Mouse (Mus musculus): ENCODE measurements around the gene Slc37a4.
"Not testable (repeated sequence)": the region's sequence is repeated elsewhere in the genome, so short reads cannot be mapped to it uniquely, and the experiment has no call there.

Slc37a4 gene

GRCm38 (mm10) chr9:44399114-44399794 is 2.6 kb downstream of the Slc37a4 start:
- no peak for DNase-seq

DNA sequence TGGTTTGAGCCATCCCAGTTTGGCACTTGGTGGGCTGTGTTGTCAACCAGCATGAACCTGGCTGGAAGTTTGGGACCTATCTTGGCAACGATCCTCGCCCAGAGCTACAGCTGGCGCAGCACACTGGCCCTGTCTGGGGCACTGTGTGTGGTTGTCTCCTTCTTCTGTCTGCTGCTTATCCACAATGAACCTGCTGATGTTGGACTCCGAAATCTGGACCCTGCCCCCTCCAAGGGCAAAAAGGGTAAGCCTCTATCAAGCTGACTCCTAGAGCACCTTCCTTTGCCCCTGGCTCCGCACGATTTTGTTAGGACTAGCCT is 3.1 kb downstream of the Slc37a4 start:
- DNase-seq, result peak; percentile 33

GRCm38 (mm10) chr9:44401081-44401480 is 4.4 kb downstream of the Slc37a4 start:
- peak; percentile 82 for DNase-seq

- DNase-seq, result no peak
Observed at GRCm38 (mm10) chr9:44405011-44405410, 8.4 kb downstream of the Slc37a4 start.

DNA sequence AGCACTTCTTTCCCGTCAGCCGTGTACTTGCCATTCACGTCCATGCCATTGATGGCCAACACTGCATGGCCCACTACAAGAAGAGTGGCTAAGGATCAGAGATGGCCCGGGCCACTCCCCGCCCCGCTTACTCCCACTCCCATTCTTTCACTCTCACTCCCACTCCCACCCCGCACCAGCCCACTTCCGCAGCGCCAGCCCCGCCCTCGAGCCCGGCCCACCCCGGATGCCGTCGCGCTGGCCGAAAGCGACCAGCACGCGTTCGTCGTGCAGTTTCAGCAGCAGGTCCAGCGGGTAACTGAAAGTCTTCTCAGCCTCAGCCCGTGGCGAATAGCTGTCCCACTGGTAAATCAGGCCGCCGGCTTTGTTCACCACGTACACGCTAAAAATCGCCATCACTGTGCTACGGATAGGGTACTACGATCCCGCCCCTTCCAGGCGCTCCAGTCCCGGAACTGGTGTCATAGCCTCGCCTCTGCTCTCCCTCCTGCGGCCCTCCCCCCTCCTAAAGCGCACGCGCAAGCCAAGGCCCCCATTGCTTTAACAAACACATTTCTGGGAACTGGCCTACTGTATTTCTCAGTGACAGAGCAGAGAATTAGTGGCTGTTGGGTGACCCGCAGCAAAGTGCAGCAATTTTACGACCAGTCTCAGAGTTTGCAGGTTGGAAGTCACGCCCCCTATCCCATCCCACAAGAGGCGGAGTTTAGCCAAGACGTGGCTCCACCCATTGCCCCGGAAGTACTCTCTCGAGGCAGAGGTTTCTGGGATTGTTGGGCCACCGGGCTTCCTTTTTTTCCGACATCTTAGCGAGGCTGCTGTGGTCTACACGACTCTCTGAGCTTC is 10.5 kb downstream of the Slc37a4 start, which contains the start of the genes Rps25 and Trappc4:
Gene Rps25, plus strand, starts transcription at position 234 of the 846 bp plus-strand sequence.
Gene Trappc4, minus strand, starts transcription at position 695 of the 846 bp plus-strand sequence.
- DNase-seq, result peak; percentile 95

GRCm38 (mm10) chr9:44407752-44408097 is 11.1 kb downstream of the Slc37a4 start:
- no peak for DNase-seq

DNA sequence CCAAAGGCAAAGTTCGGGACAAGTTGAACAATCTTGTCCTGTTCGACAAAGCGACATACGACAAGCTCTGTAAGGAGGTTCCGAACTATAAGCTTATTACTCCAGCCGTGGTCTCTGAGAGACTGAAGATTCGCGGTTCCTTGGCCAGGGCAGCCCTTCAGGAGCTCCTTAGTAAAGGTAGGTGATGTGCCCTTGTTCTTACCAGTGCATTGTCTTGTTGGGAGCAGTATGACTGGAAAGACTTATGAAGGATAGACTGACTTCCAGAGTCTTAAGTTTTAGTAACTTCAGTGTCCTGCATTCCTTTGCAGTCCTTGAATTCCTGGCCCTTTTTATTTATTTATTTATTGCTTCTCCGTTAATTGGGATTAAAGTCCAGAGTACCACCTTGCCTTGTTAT is 12.0 kb downstream of the Slc37a4 start:
- not testable (repeated sequence) for DNase-seq

- DNase-seq, result no peak
Observed at GRCm38 (mm10) chr9:44410647-44411336, 14.1 kb downstream of the Slc37a4 start.

DNA sequence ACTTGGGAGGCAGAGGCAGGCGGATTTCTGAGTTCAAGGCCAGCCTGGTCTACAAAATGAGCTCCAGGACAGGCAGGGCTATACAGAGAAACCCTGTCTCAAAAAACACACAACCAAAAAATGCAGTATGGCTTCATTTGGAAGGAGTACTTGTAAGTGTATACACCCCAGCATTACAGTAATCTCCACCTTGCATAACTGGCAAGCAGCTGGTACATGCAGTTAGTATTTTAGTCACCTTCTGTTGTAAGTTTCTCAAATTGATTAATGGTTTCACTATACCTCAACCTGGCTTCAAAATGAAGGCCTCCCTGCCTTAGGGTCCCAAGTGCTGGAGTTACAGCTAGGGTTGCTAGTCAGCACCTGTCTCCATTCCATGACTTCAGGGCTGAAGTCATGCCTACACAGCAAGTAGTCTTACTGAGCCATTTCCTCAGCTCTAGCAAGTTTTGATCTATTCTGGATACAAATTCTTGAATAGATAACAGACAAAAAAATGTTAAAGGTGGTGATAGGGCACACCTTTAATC is 15.0 kb downstream of the Slc37a4 start:
- DNase-seq, result no peak

- DNase-seq, result no peak
Observed at GRCm38 (mm10) chr9:44412306-44412705, 15.7 kb downstream of the Slc37a4 start.

- no peak for DNase-seq
Observed at GRCm38 (mm10) chr9:44412781-44413180, 16.1 kb downstream of the Slc37a4 start.

DNA sequence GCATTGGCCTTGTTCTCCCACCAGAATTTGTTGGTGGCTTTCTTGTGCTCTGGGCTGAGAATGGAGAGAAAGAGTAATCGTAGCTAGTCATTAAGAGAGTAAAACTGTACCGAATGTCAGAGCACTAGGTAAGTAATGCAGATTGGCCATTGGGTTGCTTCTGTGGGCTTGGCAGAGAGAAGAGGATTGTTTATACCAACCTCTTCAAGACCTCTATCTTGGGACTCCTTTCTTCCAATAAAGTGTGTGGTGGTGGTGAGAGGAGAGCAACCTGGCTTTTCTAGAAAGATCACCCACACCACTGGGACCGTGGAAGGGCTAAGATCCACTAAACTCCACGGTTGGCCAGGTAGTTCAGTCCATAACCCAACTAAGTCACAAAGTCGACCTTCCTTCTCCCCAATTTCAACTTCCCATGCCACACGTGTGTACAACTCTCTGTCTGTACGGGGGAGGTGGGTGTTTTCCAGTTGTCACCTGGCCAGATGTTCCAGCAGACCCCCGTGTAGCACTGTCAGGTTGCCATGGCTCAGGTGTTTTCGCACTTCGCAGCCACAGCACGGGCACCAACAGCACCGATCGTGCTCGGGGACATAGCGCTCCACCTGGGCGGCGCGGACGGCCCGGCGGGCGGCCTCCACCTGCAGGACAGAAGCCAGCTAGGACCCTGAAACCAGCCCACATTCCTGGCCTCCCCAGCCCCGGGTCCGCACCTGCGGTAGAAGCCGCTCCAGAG is 20.7 kb downstream of the Slc37a4 start:
- no peak for DNase-seq

DNA sequence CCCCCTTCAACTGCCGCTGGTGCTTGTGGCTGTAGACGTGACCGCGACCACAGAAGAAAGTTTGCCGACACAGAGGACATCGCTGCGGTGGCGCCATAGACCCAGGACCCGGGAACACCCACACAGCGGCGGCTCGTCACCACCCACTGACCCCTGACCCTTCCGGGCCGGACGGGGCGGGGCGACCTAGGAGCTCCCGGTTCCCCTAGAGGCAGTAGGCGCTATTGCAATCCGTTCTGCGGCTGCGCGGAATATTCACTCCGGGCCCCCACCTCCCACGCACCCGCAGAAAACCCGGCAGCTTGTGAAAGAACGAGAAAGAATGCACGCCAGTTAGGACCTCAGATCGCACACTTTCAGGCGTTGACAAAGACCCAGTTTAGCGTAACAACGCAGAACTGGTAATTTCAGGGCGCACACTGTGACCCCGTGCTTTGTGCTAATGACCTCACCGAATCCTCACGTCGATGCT is 21.3 kb downstream of the Slc37a4 start:
- DNase-seq, result peak; percentile 96

- DNase-seq, result no peak
Observed at GRCm38 (mm10) chr9:44418519-44419385, 22.1 kb downstream of the Slc37a4 start, which contains the start of gene Ccdc84. Gene Ccdc84, minus strand, starts transcription at chr9:44418569.

DNA sequence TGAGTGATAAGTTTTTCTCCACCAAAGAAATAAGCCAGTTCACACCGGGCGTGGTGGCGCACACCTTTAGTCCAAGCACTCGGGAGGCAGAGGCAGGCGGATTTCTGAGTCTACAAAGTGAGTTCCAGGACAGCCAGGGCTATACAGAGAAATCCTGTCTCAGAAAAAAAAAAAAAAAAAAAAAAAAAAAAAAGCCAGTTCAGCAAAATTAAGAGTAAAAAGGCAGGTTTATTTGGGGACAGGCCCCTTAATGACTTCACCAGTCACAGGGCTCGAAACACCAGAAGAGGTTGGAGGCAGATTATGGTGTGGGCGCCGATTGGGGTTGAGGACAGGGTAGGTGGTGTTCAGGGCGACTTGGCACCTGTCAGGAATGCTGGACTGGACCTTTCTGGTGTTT is 23.1 kb downstream of the Slc37a4 start:
- DNase-seq, result not testable (repeated sequence)

DNA sequence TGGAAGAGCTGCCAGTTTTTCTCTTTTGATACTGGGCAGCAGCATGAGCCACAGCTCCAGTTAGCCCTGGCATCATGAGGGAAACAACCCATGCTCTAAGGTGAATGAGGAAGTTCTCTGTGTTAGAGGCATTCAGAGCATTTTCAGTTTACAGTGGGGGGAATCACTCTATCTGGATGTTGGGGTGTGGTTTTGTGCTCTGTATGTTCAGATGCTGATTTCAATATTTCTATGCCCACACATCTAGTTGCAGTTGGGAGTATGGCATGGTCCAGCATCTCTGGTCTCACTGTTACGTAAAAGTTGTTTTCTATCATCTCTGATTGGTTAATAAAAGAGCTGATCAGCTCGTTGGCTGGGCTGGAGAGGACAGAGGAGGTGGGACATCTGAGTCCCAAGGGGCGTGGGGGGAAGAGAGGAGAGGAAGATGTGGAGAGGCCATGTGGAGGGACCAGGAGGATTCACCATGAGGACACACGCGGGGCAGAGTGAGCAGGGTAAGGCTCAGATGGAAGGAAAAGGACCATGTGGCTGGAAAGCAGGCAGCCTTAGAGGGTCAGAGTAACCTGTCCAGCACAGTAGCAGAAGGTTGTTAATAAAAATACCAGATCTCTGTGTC is 23.7 kb downstream of the Slc37a4 start:
- DNase-seq, result no peak

DNA sequence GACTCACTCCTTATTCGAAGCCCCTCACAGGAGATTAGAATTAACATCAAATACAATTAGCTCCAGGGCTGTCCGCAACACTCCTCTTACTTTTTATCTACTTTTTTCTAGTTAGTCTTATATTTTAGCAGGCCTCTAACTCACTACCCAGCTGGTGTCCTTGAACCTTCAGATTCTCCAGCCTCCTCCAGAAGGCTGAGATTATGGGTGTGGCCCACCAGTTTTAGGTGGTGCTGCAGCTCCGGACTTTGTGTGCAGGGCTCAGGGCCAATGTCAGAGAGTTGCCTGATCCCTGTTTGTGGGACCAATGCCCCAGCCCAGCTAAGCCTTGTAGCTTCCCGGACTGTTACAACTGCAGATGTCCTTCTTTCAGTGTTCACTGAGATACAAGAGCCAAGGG is 26.9 kb downstream of the Slc37a4 start:
- DNase-seq, result no peak

- DNase-seq, result no peak
Observed at GRCm38 (mm10) chr9:44432577-44433185, 36.0 kb downstream of the Slc37a4 start.

DNA sequence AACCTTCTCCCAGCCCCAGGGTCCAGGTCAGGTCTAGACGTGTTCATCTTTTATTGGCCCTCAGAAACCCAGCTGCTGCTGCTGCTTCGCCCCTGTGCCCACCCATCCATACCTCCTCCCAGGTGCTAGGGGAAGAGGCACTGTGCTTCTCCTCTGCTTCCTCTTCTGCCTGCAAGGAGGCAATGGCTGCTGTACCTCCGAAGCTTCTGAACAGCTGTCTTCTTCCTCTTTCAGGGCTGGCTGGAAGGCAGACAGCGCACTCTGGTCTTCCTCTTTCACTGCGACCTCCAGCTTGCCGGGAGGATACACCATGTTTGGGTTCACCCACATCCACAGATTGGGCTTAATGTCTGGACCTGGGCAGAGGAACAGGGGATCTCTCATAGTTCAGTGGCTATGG is 39.1 kb downstream of the Slc37a4 start:
- DNase-seq, result no peak

DNA sequence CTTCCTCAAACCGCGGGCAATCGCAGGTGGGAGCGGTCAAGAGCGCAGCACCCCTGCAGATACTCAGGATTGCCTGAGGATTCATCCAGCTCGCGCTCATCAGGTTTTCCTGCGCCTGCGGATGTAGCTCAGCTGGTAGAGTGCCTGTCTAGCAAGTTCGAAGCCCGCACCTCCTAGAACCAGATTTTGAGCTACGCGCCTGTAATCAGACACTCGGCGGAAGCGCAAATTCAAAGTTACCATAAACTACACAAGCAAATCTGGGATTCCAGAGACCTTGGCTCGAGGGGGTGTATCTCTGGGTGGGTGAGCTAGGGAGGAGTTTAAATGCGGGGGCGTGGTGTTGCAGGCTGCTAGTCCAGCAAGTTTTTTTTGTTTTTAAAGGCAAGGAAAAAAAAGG is 44.3 kb downstream of the Slc37a4 start, which contains the start of gene Foxr1:
Gene Foxr1, minus strand, starts transcription at position 176 of the 400 bp plus-strand sequence.
- no peak for DNase-seq

All from kidney, postnatal 14 days (tissue).